In genomic region chr10:81497401-81498270, GRCm38 (mm10) we compare ENCODE assay signal across 1 mouse cellular context.
TF ChIP-seq lines count a peak whose summit lies in the region.

No protein-coding gene starts in this region.

TF ChIP-seq in CH12.LX, 34 proteins besides CTCF, POLR2A, EP300 and RAD21 (continued from another document):
- no peak for TF ChIP-seq NRF1 (IDR thresholded peaks at IDR 0.05; ENCODE audit: low read depth, low read length)
